Mouse (Mus musculus) stomach, embryonic 16.5 days (tissue): ENCODE results near the gene Mxra7. TPM values are rescaled to one million over a fixed set of nuclear protein-coding genes. Genes with fewer than 3 reads are reported as not detected.

Experiments used
- ATAC-seq: fragments of 200-750 bp; cut with Nextera tagmentation; 2 replicates; pipeline ENCODE4 v1.8.0; 2017; ENCODE audit warnings: moderate number of reproducible peaks, moderate TSS enrichment; ENCODE audit not compliant: insufficient read depth, low FRiP score
- H3K27ac ChIP-seq: fragments of 300-500 bp; sonication (generic); 2 replicates; pipeline ENCODE4 v1.5.1; 2014; ENCODE audit warnings: low read length
- H3K27me3 ChIP-seq: fragments of 300-500 bp; sonication (generic); 2 replicates; pipeline ENCODE4 v1.6.1; 2014; ENCODE audit warnings: low read length, control low read depth, mixed read lengths; ENCODE audit not compliant: control insufficient read depth, insufficient read depth
- H3K36me3 ChIP-seq: fragments of 300-500 bp; sonication (generic); 2 replicates; pipeline ENCODE4 v1.6.1; 2014; ENCODE audit warnings: low read length; ENCODE audit not compliant: control insufficient read depth, insufficient read depth
- H3K4me1 ChIP-seq: fragments of 300-500 bp; sonication (generic); 2 replicates; pipeline ENCODE4 v1.6.1; 2014; ENCODE audit warnings: low read length, control low read depth, mixed read lengths; ENCODE audit not compliant: control insufficient read depth, insufficient read depth
- H3K4me2 ChIP-seq: fragments of 300-500 bp; sonication (generic); 2 replicates; pipeline ENCODE4 v1.6.1; 2014; ENCODE audit warnings: low read depth, low read length, mixed read lengths
- H3K4me3 ChIP-seq: fragments of 300-500 bp; sonication (generic); replicated peaks from 2 replicates; pipeline ENCODE4 v1.5.1; 2014; ENCODE audit warnings: mild to moderate bottlenecking, low read length
- H3K9ac ChIP-seq: fragments of 300-500 bp; sonication (generic); 2 replicates; pipeline ENCODE4 v1.6.1; 2014; ENCODE audit warnings: low read length
- H3K9me3 ChIP-seq: fragments of 300-500 bp; sonication (generic); replicated peaks from 2 replicates; pipeline ENCODE4 v1.6.1; 2016; ENCODE audit warnings: low read length, control low read depth; ENCODE audit not compliant: control insufficient read depth
- WGBS: fragments of 180-500 bp; shearing (Covaris S2); extraction: QIAGEN DNeasy Blood & Tissue Kit; methylation state at CpG from one replicate; pipeline ENCODE4 v1.1.7; 2014; 5-methylcytosine and 5-hydroxymethylcytosine counted together
- polyA plus RNA-seq: library from polyadenylated mRNA; unstranded; fragments of >200 nt; fragmentation: Nextera tagmentation; extraction: Ambion mirVana; gene quantifications from 2 replicates; pipeline ENCODE4 v1.2.1, GENCODE M21; 2015

The Mxra7 gene
- polyA plus RNA-seq, 1 experiment from 2014 or later: 15.7 TPM

- no peak overlapping the region for H3K27ac ChIP-seq
- ATAC-seq: no peak
- H3K9me3 ChIP-seq: no peaks in the 10 kb centered on the region
- H3K9ac ChIP-seq: no peak overlapping the region
- H3K36me3 ChIP-seq: no peaks in the 10 kb centered on the region
- 49% methylated on average over 2 of the region's 2 CpGs for WGBS
- H3K27me3 ChIP-seq: no peaks in the 10 kb centered on the region
- H3K4me3 ChIP-seq: no peak overlapping the region
- no peak overlapping the region for H3K4me2 ChIP-seq
- no peaks in the 10 kb centered on the region for H3K4me1 ChIP-seq
Observed at GRCm38 (mm10) chr11:116773205-116773604, 54.6 kb downstream of the Mxra7 start.

GRCm38 (mm10) chr11:116769873-116770272, 58.0 kb downstream of the Mxra7 start:
- Histone ChIP-seq H3K4me3 (no peak overlapping the region), H3K9me3 (no peaks in the 10 kb centered on the region), H3K9ac (no peak overlapping the region), H3K4me2 (no peak overlapping the region), H3K27ac (no peak overlapping the region), H3K27me3 (no peaks in the 10 kb centered on the region), H3K4me1 (no peaks in the 10 kb centered on the region), H3K36me3 (no peaks in the 10 kb centered on the region)
- ATAC-seq: no peak
- WGBS: 83% methylated on average over 5 of the region's 5 CpGs

- Histone ChIP-seq H3K4me2 (no peak overlapping the region), H3K4me1 (no peaks in the 10 kb centered on the region), H3K27ac (no peak overlapping the region), H3K4me3 (no peak overlapping the region), H3K27me3 (no peaks in the 10 kb centered on the region), H3K9me3 (no peaks in the 10 kb centered on the region), H3K9ac (no peak overlapping the region), H3K36me3 (no peaks in the 10 kb centered on the region)
- 85% methylated on average over 2 of the region's 2 CpGs for WGBS
- no peak for ATAC-seq
Observed at GRCm38 (mm10) chr11:116764946-116765345, 62.9 kb downstream of the Mxra7 start.

GRCm38 (mm10) chr11:116764346-116764745, 63.5 kb downstream of the Mxra7 start:
- Histone ChIP-seq H3K9me3 (no peaks in the 10 kb centered on the region), H3K4me2 (no peak overlapping the region), H3K4me1 (no peaks in the 10 kb centered on the region), H3K27ac (no peak overlapping the region), H3K36me3 (no peaks in the 10 kb centered on the region), H3K27me3 (no peaks in the 10 kb centered on the region), H3K9ac (no peak overlapping the region), H3K4me3 (no peak overlapping the region)
- ATAC-seq: no peak
- WGBS: 91% methylated on average over 7 of the region's 7 CpGs

- H3K9me3 ChIP-seq: no peaks in the 10 kb centered on the region
- WGBS: 65% methylated on average over 4 of the region's 4 CpGs
Observed at GRCm38 (mm10) chr11:116755191-116755590, 72.7 kb downstream of the Mxra7 start.

GRCm38 (mm10) chr11:116753674-116754470, 74.0 kb downstream of the Mxra7 start:
- no peak overlapping the region for H3K9ac ChIP-seq
- H3K4me3 ChIP-seq: no peak overlapping the region
- no peaks in the 10 kb centered on the region for H3K27me3 ChIP-seq
- H3K4me1 ChIP-seq: no peaks in the 10 kb centered on the region
- ATAC-seq: no peak
- no peak overlapping the region for H3K4me2 ChIP-seq
- H3K9me3 ChIP-seq: no peaks in the 10 kb centered on the region
- H3K27ac ChIP-seq: no peak overlapping the region
- 89% methylated on average over 5 of the region's 5 CpGs for WGBS
- no peaks in the 10 kb centered on the region for H3K36me3 ChIP-seq

More at GRCm38 (mm10) chr11:116755191-116755590, 72.7 kb downstream of the Mxra7 start:
- Histone ChIP-seq H3K27me3 (no peaks in the 10 kb centered on the region), H3K9ac (no peak overlapping the region), H3K4me3 (no peak overlapping the region), H3K27ac (no peak overlapping the region), H3K36me3 (no peaks in the 10 kb centered on the region), H3K4me2 (no peak overlapping the region), H3K4me1 (no peaks in the 10 kb centered on the region)
- no peak for ATAC-seq

Other genes with a start within 250 kb of the Mxra7 start
- 4.8 and 5.1 TPM in 2 replicates for gene Ube2o, start 246.6 kb downstream of the Mxra7 start, polyA plus RNA-seq
- gene Aanat, start 241.6 kb downstream of the Mxra7 start, polyA plus RNA-seq: not detected in 2 replicates
- 8.2 and 9.3 TPM in 2 replicates for gene Rhbdf2, start 201.0 kb downstream of the Mxra7 start, polyA plus RNA-seq
- gene Prcd, start 174.5 kb downstream of the Mxra7 start, polyA plus RNA-seq: 1.1 and 1.6 TPM in 2 replicates
- gene Cygb, start 173.7 kb downstream of the Mxra7 start, polyA plus RNA-seq: 19.6 and 24.8 TPM in 2 replicates
- not detected in 2 replicates for gene St6galnac1, start 52.5 kb downstream of the Mxra7 start, polyA plus RNA-seq
- 51.9 and 58.9 TPM in 2 replicates for gene Mettl23, start 15.2 kb upstream of the Mxra7 start, polyA plus RNA-seq
- gene Jmjd6, start 15.4 kb upstream of the Mxra7 start, polyA plus RNA-seq: 68.8 and 69.1 TPM in 2 replicates
- 33.3 and 43.7 TPM in 2 replicates for gene Mfsd11, start 24.4 kb upstream of the Mxra7 start, polyA plus RNA-seq
- 528 and 578 TPM in 2 replicates for gene Srsf2, start 25.0 kb upstream of the Mxra7 start, polyA plus RNA-seq
- 0.50 and 0.67 TPM in 2 replicates for gene Mgat5b, start 90.8 kb upstream of the Mxra7 start, polyA plus RNA-seq